Mouse (Mus musculus) spleen, postnatal 14 days (tissue): Measurements from ENCODE around the gene 4930430A15Rik.

Experiments
- DNase-seq, 2 experiments: peaks; one replicate each; pipeline ENCODE4 v3.0.0; 2021 to 2022; ENCODE audit warnings: low spot score in 2 of 2

Gene 4930430A15Rik

DNA sequence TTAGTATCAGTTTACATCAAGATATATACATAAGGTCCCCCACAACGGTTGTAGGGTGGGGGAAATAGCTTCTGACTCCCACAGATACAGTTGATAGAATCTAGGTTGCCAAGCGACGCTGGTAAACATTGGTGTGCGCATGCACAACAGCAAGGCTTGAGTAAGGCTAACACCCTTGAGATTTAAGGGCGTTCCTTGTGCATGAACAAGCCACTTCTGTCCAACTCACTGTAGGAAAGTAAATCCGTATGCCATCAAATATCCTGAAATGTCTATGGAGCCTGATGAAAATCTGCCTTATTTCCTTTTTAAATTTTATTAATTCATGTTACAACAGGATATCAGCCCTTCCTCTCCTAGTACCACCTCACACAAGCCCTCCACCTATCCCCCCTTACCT, at the start of gene 4930430A15Rik:
4930430A15Rik (minus strand) TSS at position 101 of the 400 bp plus-strand sequence.
- no peak for DNase-seq

DNA sequence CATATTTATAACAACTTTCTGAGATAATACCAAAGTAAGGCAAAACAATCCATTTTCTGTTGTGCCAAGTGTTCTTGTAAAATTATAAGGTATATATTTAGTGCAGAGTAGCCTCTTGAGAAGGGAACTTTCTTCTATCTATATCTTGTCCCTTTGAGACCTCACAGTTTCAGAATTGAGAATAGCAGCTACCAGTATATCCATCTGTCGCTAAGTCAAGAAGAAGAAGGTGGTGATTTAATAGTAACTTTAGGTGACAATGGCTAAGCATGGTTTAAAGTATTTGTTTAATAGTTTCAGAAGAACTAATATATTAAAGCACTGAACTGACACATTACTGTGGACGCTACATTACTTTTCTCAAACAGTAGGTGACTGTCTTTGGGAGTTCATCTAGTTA, 44.6 kb upstream of the 4930430A15Rik start, which contains the start of gene Olfr1277:
Olfr1277 (minus strand) TSS at position 101 of the 400 bp plus-strand sequence.
- no peak for DNase-seq

DNA sequence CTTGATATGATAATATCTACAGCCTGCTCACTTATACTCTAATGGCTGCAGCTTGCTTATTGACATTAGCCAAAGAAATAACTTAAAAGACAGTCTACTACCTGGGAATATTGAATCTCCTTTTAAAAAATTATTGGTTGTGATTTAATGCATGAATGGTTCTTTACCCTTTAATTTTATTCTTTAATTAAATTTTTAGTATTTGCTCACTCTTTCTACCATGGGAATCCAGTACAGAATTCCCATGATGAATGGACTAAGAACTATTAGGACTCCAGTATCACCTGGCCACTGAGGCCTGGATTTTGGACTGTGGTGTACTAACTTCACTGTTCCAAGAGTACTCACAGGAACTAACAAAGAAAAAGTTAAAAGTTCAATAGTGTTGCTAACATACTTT, 24.8 kb upstream of the 4930430A15Rik start, which contains the start of gene Olfr1276:
Olfr1276 (plus strand) TSS at position 301 of the 400 bp plus-strand sequence.
- no peak for DNase-seq

DNA sequence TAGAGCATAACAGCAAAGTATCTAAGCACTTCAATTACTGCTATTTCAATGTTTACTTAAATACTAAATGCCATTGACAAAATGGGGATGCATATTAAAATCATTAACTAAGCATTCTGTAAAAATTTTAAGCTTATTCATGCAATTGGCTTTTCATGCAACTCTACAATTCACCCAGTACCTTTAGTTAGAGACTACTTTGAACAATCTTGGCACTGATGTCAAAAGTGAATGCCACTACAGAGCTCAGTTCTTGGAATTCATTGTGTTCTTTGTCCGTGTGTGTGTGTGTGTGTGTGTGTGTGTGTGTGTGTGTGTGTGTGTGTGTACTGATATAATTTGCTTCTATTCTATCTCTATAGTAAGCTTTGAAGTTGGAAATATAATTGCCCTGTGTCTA, 5.8 kb upstream of the 4930430A15Rik start, which contains the start of gene Olfr1275:
Olfr1275 (minus strand) TSS at position 101 of the 400 bp plus-strand sequence.
- DNase-seq: no peak

DNA sequence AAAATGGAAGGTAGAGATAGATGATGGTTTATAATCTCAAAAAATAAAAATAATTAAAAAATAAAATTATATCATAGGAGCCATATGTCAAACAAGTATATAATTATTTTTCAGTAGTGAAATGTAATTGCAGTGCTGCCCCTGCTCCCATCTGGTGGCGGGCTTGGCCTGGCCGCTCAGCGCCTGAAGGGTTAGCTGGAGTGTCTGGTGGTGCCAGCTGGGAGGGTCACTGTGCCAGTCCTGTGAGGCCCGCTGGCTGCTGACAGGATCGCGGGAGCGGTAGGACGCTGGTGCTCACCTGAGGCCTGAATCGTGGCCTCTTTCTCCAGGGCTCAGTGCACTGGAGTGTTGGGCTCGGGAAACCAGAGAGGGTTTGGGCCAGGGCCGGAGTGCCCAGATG, 47.3 kb downstream of the 4930430A15Rik start:
- DNase-seq: no peak

DNA sequence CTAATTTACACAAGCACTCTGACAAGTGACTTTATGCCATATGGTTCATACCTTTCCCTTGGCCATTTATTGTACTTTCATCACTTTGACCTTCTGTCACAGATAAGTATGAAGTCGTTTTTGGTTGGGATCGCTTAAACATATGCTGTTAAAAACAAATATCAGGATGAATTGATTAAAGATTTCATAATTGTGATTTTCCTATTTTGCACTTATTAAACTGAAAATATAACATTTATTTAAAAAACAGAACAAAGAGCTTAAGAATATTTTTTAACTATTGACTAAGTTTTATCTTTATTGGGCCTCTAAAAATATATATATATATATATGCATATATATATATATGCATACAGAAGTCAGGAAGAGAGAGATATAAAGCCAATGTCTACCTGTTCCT, 76.6 kb downstream of the 4930430A15Rik start, which contains the start of gene Gm15130:
Gm15130 (minus strand) TSS at position 101 of the 400 bp plus-strand sequence.
- DNase-seq: no peak

DNA sequence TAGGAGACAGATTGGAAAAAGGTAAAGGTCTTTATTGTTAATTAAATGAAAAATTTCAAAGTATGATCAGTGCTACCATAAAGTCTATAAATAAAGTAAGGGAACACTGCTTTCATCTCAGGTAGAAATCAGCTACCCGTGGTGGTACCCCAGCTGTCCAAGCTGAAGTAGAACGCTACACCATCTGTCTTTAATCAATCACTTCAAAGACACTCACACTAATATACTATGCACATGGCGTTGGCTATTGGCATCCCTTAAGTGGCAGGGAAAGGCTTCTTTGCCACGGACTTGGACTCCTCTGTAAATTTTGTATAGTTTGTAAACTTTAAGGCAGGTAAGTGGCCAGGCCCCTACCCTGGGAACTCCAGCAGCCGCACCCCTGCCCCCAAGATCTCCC, 93.7 kb downstream of the 4930430A15Rik start:
- DNase-seq: no peak
